Mouse (Mus musculus) embryonic fibroblast, embryonic 13.5 days (primary cell): ENCODE data around the gene Gpatch11.

Experiments
- CTCF ChIP-seq: IDR thresholded peaks from 2 replicates; pipeline ENCODE4 v1.5.1; 2011; ENCODE audit warnings: mild to moderate bottlenecking, control low read depth, low read length, moderate library complexity, borderline replicate concordance; ENCODE audit not compliant: insufficient read depth
- POLR2A ChIP-seq: IDR thresholded peaks from 2 replicates; pipeline ENCODE4 v1.6.1; 2011; ENCODE audit warnings: low read depth, mild to moderate bottlenecking, control low read depth, low read length, moderate library complexity

- TF ChIP-seq POLR2A = no peak
- no peak for TF ChIP-seq CTCF
Observed at GRCm38 (mm10) chr17:78888554-78888953, 53.2 kb downstream of the Gpatch11 start.
